Mouse (Mus musculus) G1E (cell line): ENCODE measurements at regions not wholly inside any gene's neighbourhood (a gene's known extent, or its start where the extent isn't known, plus 50 kb on each side); places are given as distances from the start of the nearest gene placed in this dataset.

Experiments
- ATAC-seq: 2 replicates; pipeline ENCODE4 v1.8.0; 2016; ENCODE audit warnings: mild to moderate bottlenecking; ENCODE audit not compliant: insufficient number of reproducible peaks, poor library complexity, low FRiP score, severe bottlenecking; ENCODE audit errors: extremely low read depth
- DNase-seq: peaks from one replicate; pipeline ENCODE4 v3.0.0; 2012; ENCODE audit warnings: low spot score
- H3K27me3 ChIP-seq: 2 replicates; pipeline ENCODE4 v1.6.1; 2012; ENCODE audit warnings: mild to moderate bottlenecking, low read length, inconsistent platforms; ENCODE audit not compliant: insufficient read depth
- H3K36me3 ChIP-seq: replicated peaks from 2 replicates; pipeline ENCODE3; 2012; ENCODE audit warnings: mild to moderate bottlenecking, inconsistent platforms
- H3K4me1 ChIP-seq: 2 replicates; pipeline ENCODE4 v1.6.1; 2012; ENCODE audit warnings: low read depth, low read length, inconsistent platforms, mixed read lengths; ENCODE audit not compliant: insufficient read depth
- H3K4me3 ChIP-seq: 2 replicates; pipeline ENCODE4 v1.5.1; 2012; ENCODE audit warnings: low read depth, mild to moderate bottlenecking, inconsistent platforms, low read length, moderate library complexity, mixed read lengths
- H3K9me3 ChIP-seq: replicated peaks from 2 replicates; pipeline ENCODE4 v1.6.1; 2012; ENCODE audit warnings: inconsistent platforms
- CTCF ChIP-seq: IDR thresholded peaks from 2 replicates; pipeline ENCODE4 v1.5.1; 2012; ENCODE audit warnings: low read depth, low read length, inconsistent platforms, mixed read lengths
- GATA1 ChIP-seq: IDR thresholded peaks from 2 replicates; pipeline ENCODE4 v1.6.1; 2012; ENCODE audit warnings: borderline replicate concordance, low read length, inconsistent platforms, mixed read lengths
- GATA2 ChIP-seq: IDR thresholded peaks from 2 replicates; pipeline ENCODE4 v1.6.1; 2012; ENCODE audit warnings: low read depth, low read length, inconsistent platforms, borderline replicate concordance
- POLR2AphosphoS5 ChIP-seq: IDR thresholded peaks from 2 replicates; pipeline ENCODE4 v1.6.1; 2012; ENCODE audit warnings: low read depth, low read length, inconsistent platforms; ENCODE audit not compliant: insufficient replicate concordance
- TAL1 ChIP-seq: conservative IDR thresholded peaks from 2 replicates; pipeline ENCODE4 v1.6.1; 2012; ENCODE audit warnings: low read depth, low read length, inconsistent platforms, mixed read lengths

DNA sequence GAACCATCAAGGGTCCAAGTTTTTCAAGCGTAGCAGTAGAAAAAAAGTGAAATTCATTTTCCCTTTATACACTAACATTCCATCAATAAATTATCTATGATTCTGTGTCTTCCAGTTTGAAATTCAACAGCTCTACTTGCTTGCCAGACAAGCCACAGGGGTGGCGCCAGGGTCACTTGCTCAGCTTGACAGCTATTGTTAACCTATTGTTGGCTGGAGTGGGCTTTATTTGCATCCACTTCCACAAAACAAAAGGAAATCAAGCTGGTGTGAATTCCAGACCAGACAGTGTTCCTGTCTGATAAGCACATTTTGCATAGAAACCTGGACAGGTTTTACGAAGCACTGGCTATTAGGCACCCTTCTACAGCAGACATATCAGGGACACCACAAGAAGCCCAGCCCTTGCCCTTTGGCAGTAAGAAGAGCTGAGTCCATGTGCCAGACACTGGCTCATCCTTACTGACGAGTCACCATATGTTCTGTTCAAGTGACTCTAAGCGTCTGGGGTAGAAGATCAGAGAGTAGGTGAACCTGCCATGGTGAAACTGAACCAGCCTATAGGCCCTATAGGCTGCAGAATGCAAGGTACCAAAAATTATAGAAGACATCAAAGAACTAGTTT is 366.9 kb downstream of the Basp1 start:
- no peak for DNase-seq
- TF ChIP-seq GATA1 (no peak), POLR2AphosphoS5 (no peak), GATA2 (no peak), TAL1 (no peak), CTCF (no peak)

DNA sequence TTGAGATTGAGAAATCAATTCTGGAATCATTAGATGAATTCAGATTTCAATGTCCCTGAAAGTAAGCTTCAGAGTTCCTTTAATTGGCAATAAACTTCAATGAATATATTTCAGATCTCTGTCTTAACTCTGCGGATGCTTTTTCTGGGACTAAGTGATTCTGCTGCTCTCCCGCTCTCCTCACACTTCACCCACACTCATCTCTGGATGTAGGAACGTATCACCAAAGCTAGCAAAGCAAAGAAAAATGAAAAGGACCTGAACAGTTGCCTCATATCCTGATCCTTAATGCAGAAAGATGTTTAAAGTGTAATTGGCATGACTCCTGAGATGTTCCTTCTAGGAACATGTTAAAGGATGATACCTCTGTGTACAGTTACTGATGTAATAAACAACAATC is 377.3 kb downstream of the Basp1 start:
- Histone ChIP-seq H3K4me3 (no peak overlapping the region), H3K36me3 (no peaks in the 10 kb centered on the region), H3K9me3 (no peaks in the 10 kb centered on the region), H3K27me3 (no peaks in the 10 kb centered on the region), H3K4me1 (no peaks in the 10 kb centered on the region)
- DNase-seq (no peak), ATAC-seq (no peak)
- TF ChIP-seq CTCF (no peak), GATA2 (no peak), GATA1 (no peak), POLR2AphosphoS5 (no peak), TAL1 (no peak)

More for the DNA sequence above, 366.9 kb downstream of the Basp1 start:
- Histone ChIP-seq H3K4me1 (no peaks in the 10 kb centered on the region), H3K36me3 (no peaks in the 10 kb centered on the region), H3K27me3 (no peaks in the 10 kb centered on the region), H3K9me3 (peaks cover 12% of the 10 kb centered on the region), H3K4me3 (no peak overlapping the region)
- no peak for ATAC-seq

DNA sequence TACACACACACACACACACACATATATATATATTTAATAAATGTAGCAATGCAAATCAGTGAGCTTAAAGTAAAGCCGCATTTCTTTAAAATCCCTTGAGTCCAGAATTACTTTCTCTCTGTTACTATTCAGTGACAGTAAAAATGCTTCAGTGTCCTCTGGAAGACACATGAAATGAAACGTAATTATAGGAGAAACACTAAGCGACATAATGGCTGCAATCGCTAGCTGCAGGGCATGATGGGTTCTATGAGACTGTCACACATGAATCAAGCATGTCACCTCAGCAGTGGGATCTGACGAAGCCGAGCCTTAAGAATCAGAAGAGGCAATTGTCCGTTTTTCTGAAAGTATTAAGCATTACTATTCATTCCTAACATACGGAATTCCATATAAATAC is 385.7 kb downstream of the Basp1 start:
- no peaks in the 10 kb centered on the region for H3K9me3 ChIP-seq
- ATAC-seq = no peak
- no peaks in the 10 kb centered on the region for H3K27me3 ChIP-seq
- no peaks in the 10 kb centered on the region for H3K36me3 ChIP-seq
- no peak for DNase-seq
- TF ChIP-seq GATA2 = no peak
- TF ChIP-seq GATA1 = no peak
- no peak for TF ChIP-seq TAL1
- no peak for TF ChIP-seq POLR2AphosphoS5
- no peak for TF ChIP-seq CTCF
- H3K4me1 ChIP-seq = no peaks in the 10 kb centered on the region
- H3K4me3 ChIP-seq = no peak overlapping the region

DNA sequence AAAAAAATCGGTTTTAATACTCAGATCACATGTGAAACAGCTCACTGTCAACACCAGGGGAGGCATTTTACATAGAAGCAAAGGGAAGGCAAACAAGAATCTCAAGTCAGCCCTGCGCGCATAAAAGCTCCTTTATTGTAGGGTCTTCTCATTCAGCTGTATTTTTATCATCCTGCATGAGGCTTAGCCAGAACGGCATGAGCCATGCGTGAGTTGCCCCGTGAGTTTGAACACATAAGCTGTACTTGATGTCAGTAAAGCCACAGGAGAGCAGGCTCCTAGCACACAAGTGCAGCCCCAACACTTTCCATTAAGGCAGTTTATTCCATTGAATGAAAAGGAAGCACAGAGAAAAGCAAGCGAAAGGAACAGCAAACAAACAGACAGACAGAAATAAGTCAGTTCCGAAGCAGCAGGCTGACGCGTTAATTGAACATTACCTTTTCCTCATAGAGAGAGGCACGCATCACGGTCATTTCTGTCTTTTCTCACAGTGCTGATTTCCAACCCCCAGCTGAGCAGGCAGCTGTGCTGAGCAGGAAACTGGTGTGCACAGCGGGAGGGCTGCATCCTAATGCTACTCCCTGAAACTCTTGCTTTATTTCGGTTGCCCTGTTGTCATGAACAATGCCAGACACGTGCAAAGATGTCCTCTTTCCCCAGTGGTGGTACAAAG is 386.6 kb downstream of the Basp1 start:
- Histone ChIP-seq H3K27me3 (no peaks in the 10 kb centered on the region), H3K36me3 (no peaks in the 10 kb centered on the region), H3K4me3 (no peak overlapping the region), H3K9me3 (no peaks in the 10 kb centered on the region), H3K4me1 (no peaks in the 10 kb centered on the region)
- TF ChIP-seq POLR2AphosphoS5 (no peak), GATA1 (no peak), CTCF (no peak), TAL1 (no peak), GATA2 (no peak)
- no peak for ATAC-seq
- DNase-seq = no peak

DNA sequence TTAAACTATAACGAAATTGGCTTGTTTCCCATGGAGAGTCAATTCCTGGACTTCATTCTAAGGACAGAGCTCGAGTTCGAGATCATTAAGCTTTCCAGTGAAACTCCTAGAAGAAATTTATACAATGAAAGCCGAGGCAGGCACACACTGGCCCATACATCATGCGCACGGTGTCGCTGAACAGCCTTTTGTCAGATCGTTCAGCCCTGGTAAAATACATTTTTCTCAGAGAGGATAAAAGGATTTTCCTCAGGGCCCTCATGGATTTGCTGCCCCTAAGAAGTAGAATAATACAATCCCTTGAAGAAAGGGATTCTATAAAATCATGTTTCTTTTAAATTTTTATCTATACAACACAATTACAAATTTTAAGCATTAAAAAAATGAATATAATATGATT is 387.2 kb downstream of the Basp1 start:
- ATAC-seq (no peak), DNase-seq (no peak)
- TF ChIP-seq CTCF (no peak), GATA1 (no peak), POLR2AphosphoS5 (no peak), GATA2 (no peak), TAL1 (no peak)
- H3K36me3 ChIP-seq = no peaks in the 10 kb centered on the region
- no peak overlapping the region for H3K4me3 ChIP-seq
- H3K4me1 ChIP-seq = no peaks in the 10 kb centered on the region
- no peaks in the 10 kb centered on the region for H3K9me3 ChIP-seq
- no peaks in the 10 kb centered on the region for H3K27me3 ChIP-seq

DNA sequence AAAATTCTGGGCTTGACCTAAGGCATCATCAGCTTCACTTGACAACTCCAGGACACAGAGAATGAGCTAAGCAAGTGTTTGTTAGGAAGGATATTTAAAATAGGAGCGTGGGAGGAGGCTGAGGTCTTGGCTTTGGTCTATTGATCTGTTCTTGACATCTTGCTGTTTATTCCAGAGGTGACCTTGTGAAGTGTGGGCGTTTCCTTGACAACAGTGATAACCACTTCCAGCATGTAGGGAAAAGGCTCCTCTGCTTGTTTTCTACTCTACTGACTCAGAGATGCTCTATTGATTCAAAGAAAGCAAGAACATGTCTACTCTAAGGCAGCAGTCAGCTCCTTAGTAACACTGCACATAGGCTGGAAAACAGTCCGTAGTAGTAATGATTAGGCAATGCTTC is 392.6 kb downstream of the Basp1 start:
- Histone ChIP-seq H3K36me3 (no peaks in the 10 kb centered on the region), H3K27me3 (no peaks in the 10 kb centered on the region), H3K4me1 (no peaks in the 10 kb centered on the region), H3K4me3 (no peak overlapping the region), H3K9me3 (no peaks in the 10 kb centered on the region)
- no peak for DNase-seq
- TF ChIP-seq CTCF (no peak), TAL1 (no peak), GATA1 (no peak), POLR2AphosphoS5 (no peak), GATA2 (no peak)
- ATAC-seq = no peak
